Mouse (Mus musculus): Measurements from ENCODE around the gene Kcnab1. TPM values are rescaled to one million over a fixed set of nuclear protein-coding genes. Genes with fewer than 3 reads are reported as not detected.
A peak's percentile ranks its signal among the peaks of the same experiment; 100 is the strongest.

The Kcnab1 gene
- not detected in 2 replicates for polyA plus RNA-seq (2011; ENCODE audit: insufficient read depth, insufficient read length, low read depth, missing spikeins)

DNA sequence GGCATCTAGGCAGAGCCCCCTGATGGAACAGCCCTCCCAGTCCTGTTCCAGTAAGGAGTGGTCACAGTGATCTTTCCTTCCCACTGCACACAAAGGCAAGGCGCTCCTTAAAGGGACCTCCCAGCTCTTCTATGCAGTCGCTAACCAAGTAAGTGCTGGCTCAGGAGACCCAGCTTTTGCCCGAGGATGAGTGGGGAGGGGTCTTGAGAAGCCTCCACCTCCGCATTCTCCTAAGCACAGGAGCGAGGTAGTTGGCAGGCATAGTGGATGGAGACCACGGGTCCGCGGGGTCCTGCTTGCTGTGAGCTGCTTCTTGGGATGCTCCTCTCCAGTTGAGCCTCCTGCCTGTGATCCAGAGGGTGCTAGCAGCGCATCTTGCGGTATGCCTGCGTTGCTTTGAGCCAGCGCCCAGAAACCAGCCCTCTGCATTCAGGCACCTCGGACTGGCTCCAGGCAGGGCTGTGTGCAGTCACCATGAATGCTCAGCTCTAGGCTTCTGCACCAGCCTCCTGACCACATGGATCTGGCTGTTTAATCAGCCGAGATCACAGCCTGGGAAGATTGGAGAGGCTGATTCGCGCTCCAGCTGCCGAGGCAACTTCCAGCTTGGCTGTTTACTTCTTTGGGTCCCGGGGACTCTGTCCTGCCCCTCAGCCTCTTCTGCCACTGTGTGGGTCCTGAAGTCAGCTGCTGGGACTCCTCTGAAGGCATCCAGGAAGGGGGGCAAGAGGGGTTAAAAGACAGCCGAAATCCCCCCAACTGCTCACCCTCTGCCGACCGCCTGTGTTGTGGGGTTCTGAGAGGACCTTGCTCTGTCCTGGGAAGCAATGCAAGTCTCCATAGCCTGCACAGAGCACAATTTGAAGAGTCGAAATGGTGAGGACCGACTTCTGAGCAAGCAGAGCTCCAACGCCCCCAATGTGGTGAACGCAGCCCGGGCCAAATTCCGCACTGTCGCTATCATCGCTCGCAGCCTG, at the start of gene Kcnab1:
TSS of gene Kcnab1 (plus strand) at position 440 of the 977 bp plus-strand sequence.
- no peaks in the 10 kb centered on the region for H3K36me3 ChIP-seq (ENCODE audit: control insufficient read depth, insufficient read depth, low read length, poor library complexity, severe bottlenecking)
- no peak within 1 kb of the TSS for H3K27ac ChIP-seq (ENCODE audit: insufficient read depth, low read length)
- H3K4me3 ChIP-seq (ENCODE audit: low read depth, low read length) = peak within 1 kb of the TSS; percentile 36
- TF ChIP-seq CTCF (IDR thresholded peaks at IDR 0.05; ENCODE audit: low read depth, low read length) = no peak
- no peak for TF ChIP-seq EP300 (IDR thresholded peaks at IDR 0.05; ENCODE audit: insufficient read depth, low read depth, low read length)
- no peak for TF ChIP-seq POLR2A (IDR thresholded peaks at IDR 0.05; ENCODE audit: insufficient read depth, low read length)
- H3K9me3 ChIP-seq (replicated peaks; ENCODE audit: control insufficient read depth, insufficient read depth, low read length, poor library complexity, severe bottlenecking) = 0 out of 2 replicates have a peak, but pooled peaks cover 4% of the 10 kb centered on the region
- H3K4me1 ChIP-seq (ENCODE audit: control insufficient read depth, insufficient read depth, low read length) = no peaks in the 10 kb centered on the region
- H3K9ac ChIP-seq (ENCODE audit: low read depth, poor library complexity, severe bottlenecking) = no peak within 1 kb of the TSS
- 0 out of 2 replicates have a peak, but pooled peaks cover 2% of the 10 kb centered on the region for H3K27me3 ChIP-seq (ENCODE audit: control insufficient read depth, insufficient read depth, low read length, poor library complexity, severe bottlenecking)

DNA sequence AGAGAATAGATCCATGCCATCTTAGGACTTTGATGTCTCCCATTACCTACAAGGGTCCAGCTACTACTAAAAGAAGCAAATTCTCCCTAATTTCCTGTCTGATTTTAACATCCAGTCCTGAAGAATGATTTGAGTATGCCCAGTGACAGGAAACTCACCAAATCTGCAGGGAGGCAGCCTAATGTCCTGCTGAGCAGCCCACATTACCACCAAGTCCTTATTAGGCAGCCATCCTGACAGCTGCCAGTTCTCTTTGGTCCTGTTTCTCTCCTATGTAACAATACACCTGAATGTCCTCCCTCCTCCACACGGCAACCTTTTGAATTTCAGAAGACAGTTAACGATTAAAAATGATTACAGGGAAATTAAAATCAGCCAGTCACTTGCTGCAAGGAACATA, 20.9 kb upstream of the Kcnab1 start:
- no peak for TF ChIP-seq EP300 (IDR thresholded peaks at IDR 0.05; ENCODE audit: insufficient read depth, low read depth, low read length)
- no peak for TF ChIP-seq POLR2A (IDR thresholded peaks at IDR 0.05; ENCODE audit: insufficient read depth, low read length)
- Histone ChIP-seq H3K4me1 (ENCODE audit: control insufficient read depth, insufficient read depth, low read length) (no peaks in the 10 kb centered on the region), H3K36me3 (ENCODE audit: control insufficient read depth, insufficient read depth, low read length, poor library complexity, severe bottlenecking) (no peaks in the 10 kb centered on the region), H3K9me3 (replicated peaks; ENCODE audit: control insufficient read depth, insufficient read depth, low read length, poor library complexity, severe bottlenecking) (no peaks in the 10 kb centered on the region), H3K4me3 (ENCODE audit: low read depth, low read length) (no peak overlapping the region), H3K9ac (ENCODE audit: low read depth, poor library complexity, severe bottlenecking) (no peak overlapping the region), H3K27ac (ENCODE audit: insufficient read depth, low read length) (no peak overlapping the region), H3K27me3 (ENCODE audit: control insufficient read depth, insufficient read depth, low read length, poor library complexity, severe bottlenecking) (no peaks in the 10 kb centered on the region)

DNA sequence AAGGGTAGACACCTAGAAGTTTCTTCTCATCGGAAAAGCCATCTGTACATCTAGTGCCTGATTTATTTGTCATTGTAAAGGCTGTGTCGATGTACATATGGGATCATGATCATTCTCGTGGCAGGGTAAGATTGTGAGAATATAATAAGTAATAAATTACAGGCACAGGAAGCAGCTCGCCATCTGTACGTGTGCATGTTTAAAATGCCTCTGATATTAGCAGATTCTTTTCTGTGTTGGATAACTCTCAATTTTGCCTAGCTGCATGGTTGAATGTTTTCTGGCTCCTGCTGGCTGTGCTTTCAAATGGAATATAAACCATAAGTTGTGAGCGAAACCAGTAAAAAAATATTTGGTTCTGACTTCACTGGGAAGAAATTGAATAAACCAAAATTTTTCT, 5.1 kb upstream of the Kcnab1 start:
- H3K36me3 ChIP-seq (ENCODE audit: control insufficient read depth, insufficient read depth, low read length, poor library complexity, severe bottlenecking) = no peaks in the 10 kb centered on the region
- H3K9ac ChIP-seq (ENCODE audit: low read depth, poor library complexity, severe bottlenecking) = no peak overlapping the region
- H3K27ac ChIP-seq (ENCODE audit: insufficient read depth, low read length) = no peak overlapping the region
- no peaks in the 10 kb centered on the region for H3K4me1 ChIP-seq (ENCODE audit: control insufficient read depth, insufficient read depth, low read length)
- no peaks in the 10 kb centered on the region for H3K27me3 ChIP-seq (ENCODE audit: control insufficient read depth, insufficient read depth, low read length, poor library complexity, severe bottlenecking)
- H3K9me3 ChIP-seq (replicated peaks; ENCODE audit: control insufficient read depth, insufficient read depth, low read length, poor library complexity, severe bottlenecking) = no peaks in the 10 kb centered on the region
- H3K4me3 ChIP-seq (ENCODE audit: low read depth, low read length) = no peak overlapping the region
- TF ChIP-seq CTCF (IDR thresholded peaks at IDR 0.05; ENCODE audit: low read depth, low read length) (no peak), POLR2A (IDR thresholded peaks at IDR 0.05; ENCODE audit: insufficient read depth, low read length) (no peak), EP300 (IDR thresholded peaks at IDR 0.05; ENCODE audit: insufficient read depth, low read depth, low read length) (no peak)

DNA sequence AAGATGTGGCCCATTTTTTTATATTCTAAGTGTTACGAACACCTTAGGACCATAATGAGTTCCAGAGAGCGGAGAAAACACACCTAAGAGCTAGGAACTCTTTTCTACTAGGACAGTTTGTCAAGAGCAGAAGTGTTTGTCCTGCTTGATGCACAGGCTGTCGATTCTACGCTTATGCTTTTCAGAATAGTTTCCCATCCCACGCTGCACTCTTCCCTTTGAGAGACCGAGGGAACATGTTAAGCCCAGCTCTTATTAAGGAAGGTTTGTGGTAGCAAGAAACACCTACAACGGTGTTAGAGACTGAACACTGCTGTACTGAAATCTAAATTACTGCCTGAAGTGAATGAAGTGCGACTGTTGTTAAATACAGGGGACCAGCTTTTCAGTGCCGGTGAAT, 1.0 kb downstream of the Kcnab1 start:
- TF ChIP-seq POLR2A (IDR thresholded peaks at IDR 0.05; ENCODE audit: insufficient read depth, low read length) (no peak), EP300 (IDR thresholded peaks at IDR 0.05; ENCODE audit: insufficient read depth, low read depth, low read length) (no peak), CTCF (IDR thresholded peaks at IDR 0.05; ENCODE audit: low read depth, low read length) (no peak)
- Histone ChIP-seq H3K9me3 (replicated peaks; ENCODE audit: control insufficient read depth, insufficient read depth, low read length, poor library complexity, severe bottlenecking) (0 out of 2 replicates have a peak, but pooled peaks cover 4% of the 10 kb centered on the region), H3K4me3 (ENCODE audit: low read depth, low read length) (no peak overlapping the region), H3K27me3 (ENCODE audit: control insufficient read depth, insufficient read depth, low read length, poor library complexity, severe bottlenecking) (0 out of 2 replicates have a peak, but pooled peaks cover 2% of the 10 kb centered on the region), H3K27ac (ENCODE audit: insufficient read depth, low read length) (no peak overlapping the region), H3K36me3 (ENCODE audit: control insufficient read depth, insufficient read depth, low read length, poor library complexity, severe bottlenecking) (no peaks in the 10 kb centered on the region), H3K4me1 (ENCODE audit: control insufficient read depth, insufficient read depth, low read length) (no peaks in the 10 kb centered on the region), H3K9ac (ENCODE audit: low read depth, poor library complexity, severe bottlenecking) (no peak overlapping the region)

DNA sequence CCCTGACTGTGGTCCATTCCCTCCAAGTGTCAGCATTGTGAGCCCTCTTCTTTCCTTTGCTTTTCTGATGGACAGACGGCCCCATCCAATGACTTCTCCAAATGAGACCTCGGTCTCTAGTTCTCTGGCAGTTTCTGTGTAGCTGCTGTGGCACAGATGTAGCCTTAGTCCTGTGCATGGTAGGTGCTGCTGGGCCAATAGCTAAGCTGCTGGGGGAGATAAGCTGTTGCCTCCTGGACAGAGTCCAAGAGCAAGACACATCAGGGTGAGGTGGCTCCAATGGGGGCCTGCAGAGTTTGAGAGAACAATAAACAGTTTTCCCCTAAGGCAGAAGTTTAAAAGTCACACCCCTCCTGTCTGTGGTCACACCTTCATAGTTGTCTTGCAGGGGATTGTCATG, 2.0 kb downstream of the Kcnab1 start:
- TF ChIP-seq POLR2A (IDR thresholded peaks at IDR 0.05; ENCODE audit: insufficient read depth, low read length) = no peak
- TF ChIP-seq CTCF (IDR thresholded peaks at IDR 0.05; ENCODE audit: low read depth, low read length) = no peak
- TF ChIP-seq EP300 (IDR thresholded peaks at IDR 0.05; ENCODE audit: insufficient read depth, low read depth, low read length) = no peak
- Histone ChIP-seq H3K9ac (ENCODE audit: low read depth, poor library complexity, severe bottlenecking) (no peak overlapping the region), H3K9me3 (replicated peaks; ENCODE audit: control insufficient read depth, insufficient read depth, low read length, poor library complexity, severe bottlenecking) (0 out of 2 replicates have a peak, but pooled peaks cover 4% of the 10 kb centered on the region), H3K36me3 (ENCODE audit: control insufficient read depth, insufficient read depth, low read length, poor library complexity, severe bottlenecking) (no peaks in the 10 kb centered on the region), H3K27me3 (ENCODE audit: control insufficient read depth, insufficient read depth, low read length, poor library complexity, severe bottlenecking) (0 out of 2 replicates have a peak, but pooled peaks cover 2% of the 10 kb centered on the region), H3K4me3 (ENCODE audit: low read depth, low read length) (no peak overlapping the region), H3K4me1 (ENCODE audit: control insufficient read depth, insufficient read depth, low read length) (no peaks in the 10 kb centered on the region), H3K27ac (ENCODE audit: insufficient read depth, low read length) (no peak overlapping the region)

DNA sequence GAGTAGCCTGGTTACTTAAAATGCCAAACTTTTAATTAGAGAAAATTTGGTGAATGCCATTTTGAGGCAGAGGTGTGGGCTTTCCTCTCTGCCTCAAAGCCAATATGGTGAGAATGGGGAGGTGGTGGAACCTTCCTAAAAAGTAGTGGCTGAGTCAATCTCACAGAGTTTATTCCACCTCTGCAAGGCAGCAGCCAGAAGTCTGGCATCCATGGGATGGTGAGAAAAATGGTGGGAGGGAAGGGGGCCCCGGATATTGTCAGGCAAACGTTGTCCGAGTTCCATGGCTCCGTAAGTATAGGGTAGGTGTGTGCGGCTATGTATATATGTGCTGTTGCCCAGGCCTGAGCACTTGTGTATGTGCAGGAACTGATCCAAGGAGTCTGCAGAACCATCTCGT, 6.0 kb downstream of the Kcnab1 start:
- Histone ChIP-seq H3K4me3 (ENCODE audit: low read depth, low read length) (no peak overlapping the region), H3K9me3 (replicated peaks; ENCODE audit: control insufficient read depth, insufficient read depth, low read length, poor library complexity, severe bottlenecking) (0 out of 2 replicates have a peak, but pooled peaks cover 4% of the 10 kb centered on the region), H3K9ac (ENCODE audit: low read depth, poor library complexity, severe bottlenecking) (no peak overlapping the region), H3K4me1 (ENCODE audit: control insufficient read depth, insufficient read depth, low read length) (no peaks in the 10 kb centered on the region), H3K27me3 (ENCODE audit: control insufficient read depth, insufficient read depth, low read length, poor library complexity, severe bottlenecking) (0 out of 2 replicates have a peak, but pooled peaks cover 1% of the 10 kb centered on the region), H3K27ac (ENCODE audit: insufficient read depth, low read length) (no peak overlapping the region), H3K36me3 (ENCODE audit: control insufficient read depth, insufficient read depth, low read length, poor library complexity, severe bottlenecking) (no peaks in the 10 kb centered on the region)
- TF ChIP-seq CTCF (IDR thresholded peaks at IDR 0.05; ENCODE audit: low read depth, low read length) = no peak
- no peak for TF ChIP-seq EP300 (IDR thresholded peaks at IDR 0.05; ENCODE audit: insufficient read depth, low read depth, low read length)
- no peak for TF ChIP-seq POLR2A (IDR thresholded peaks at IDR 0.05; ENCODE audit: insufficient read depth, low read length)
